Mouse (Mus musculus): Measurements from ENCODE around the gene Rfxank. TPM values are rescaled to one million over a fixed set of nuclear protein-coding genes. Genes with fewer than 3 reads are reported as not detected.

Gene Rfxank
- polyA plus RNA-seq, 1 experiment from 2014 or later: 19.5 TPM

GRCm38 (mm10) chr8:70136591-70136990 lies 2.4 kb downstream of the Rfxank start:
- DNase-seq (ENCODE audit: low spot score): no peak
- H3K27ac ChIP-seq: no peak overlapping the region
- no peaks in the 10 kb centered on the region for H3K9me3 ChIP-seq
- H3K4me3 ChIP-seq: no peak overlapping the region
- 81% methylated on average over 4 of the region's 4 CpGs for WGBS
- peaks cover 32% of the 10 kb centered on the region for H3K4me1 ChIP-seq (replicated peaks)
- H3K27me3 ChIP-seq (ENCODE audit: insufficient read depth, poor library complexity, severe bottlenecking): no peaks in the 10 kb centered on the region
- H3K36me3 ChIP-seq: peaks cover 51% of the 10 kb centered on the region

- no peaks in the 10 kb centered on the region for H3K27me3 ChIP-seq (ENCODE audit: insufficient read depth, poor library complexity, severe bottlenecking)
- peaks cover 27% of the 10 kb centered on the region for H3K4me1 ChIP-seq (replicated peaks)
- 95% methylated on average over 9 of the region's 9 CpGs for WGBS
- no peak overlapping the region for H3K27ac ChIP-seq
- H3K36me3 ChIP-seq: peaks cover 51% of the 10 kb centered on the region
- no peak for DNase-seq (ENCODE audit: low spot score)
- no peak overlapping the region for H3K4me3 ChIP-seq
- no peaks in the 10 kb centered on the region for H3K9me3 ChIP-seq
These were observed 4.0 kb downstream of the Rfxank start for GRCm38 (mm10) chr8:70134931-70135330.

- peaks cover 51% of the 10 kb centered on the region for H3K36me3 ChIP-seq
- H3K4me1 ChIP-seq (replicated peaks): peaks cover 29% of the 10 kb centered on the region
- H3K9me3 ChIP-seq: no peaks in the 10 kb centered on the region
- 89% methylated on average over 5 of the region's 5 CpGs for WGBS
- H3K27ac ChIP-seq: no peak overlapping the region
- no peak for DNase-seq (ENCODE audit: low spot score)
- H3K4me3 ChIP-seq: no peak overlapping the region
- H3K27me3 ChIP-seq (ENCODE audit: insufficient read depth, poor library complexity, severe bottlenecking): no peaks in the 10 kb centered on the region
These were observed 4.9 kb downstream of the Rfxank start for GRCm38 (mm10) chr8:70134086-70134485.

- Histone ChIP-seq H3K27ac (peak within 1 kb of the TSS; percentile 81), H3K9me3 (no peaks in the 10 kb centered on the region), H3K36me3 (peaks cover 41% of the 10 kb centered on the region), H3K27me3 (ENCODE audit: insufficient read depth, poor library complexity, severe bottlenecking) (no peaks in the 10 kb centered on the region), H3K4me3 (peak within 1 kb of the TSS; percentile 68), H3K4me1 (replicated peaks) (peaks cover 18% of the 10 kb centered on the region)
- peak; percentile 84 for DNase-seq (ENCODE audit: low spot score)
- WGBS: 2% methylated on average over 37 of the region's 37 CpGs
These were observed 7.6 kb downstream of the Rfxank start, which contains the start of gene Nr2c2ap for GRCm38 (mm10) chr8:70131166-70131883. Nr2c2ap (plus strand) TSS chr8:70131333.

- WGBS: 83% methylated on average over 3 of the region's 3 CpGs
- no peaks in the 10 kb centered on the region for H3K9me3 ChIP-seq
- no peak overlapping the region for H3K4me3 ChIP-seq
- H3K27ac ChIP-seq: no peak overlapping the region
- H3K27me3 ChIP-seq (ENCODE audit: insufficient read depth, poor library complexity, severe bottlenecking): no peaks in the 10 kb centered on the region; the same call in 1 of the 2 replicates
- H3K4me1 ChIP-seq (replicated peaks): peaks cover 18% of the 10 kb centered on the region
- no peak for DNase-seq (ENCODE audit: low spot score)
- peaks cover 29% of the 10 kb centered on the region for H3K36me3 ChIP-seq
These were observed 8.9 kb downstream of the Rfxank start for GRCm38 (mm10) chr8:70130066-70130465.

- Histone ChIP-seq H3K27ac (no peak overlapping the region), H3K4me3 (no peak overlapping the region), H3K4me1 (replicated peaks) (peaks cover 18% of the 10 kb centered on the region), H3K36me3 (peaks cover 22% of the 10 kb centered on the region), H3K27me3 (ENCODE audit: insufficient read depth, poor library complexity, severe bottlenecking) (no peaks in the 10 kb centered on the region; the same call in 1 of the 2 replicates), H3K9me3 (no peaks in the 10 kb centered on the region)
- 70% methylated on average over 9 of the region's 9 CpGs for WGBS
- DNase-seq (ENCODE audit: low spot score): no peak
These were observed 9.5 kb downstream of the Rfxank start for GRCm38 (mm10) chr8:70129309-70129952.

GRCm38 (mm10) chr8:70128435-70128834 lies 10.5 kb downstream of the Rfxank start:
- no peak for DNase-seq (ENCODE audit: low spot score)
- no peaks in the 10 kb centered on the region for H3K9me3 ChIP-seq
- H3K27me3 ChIP-seq (ENCODE audit: insufficient read depth, poor library complexity, severe bottlenecking): peaks cover 4% of the 10 kb centered on the region; the same call in 1 of the 2 replicates
- peaks cover 18% of the 10 kb centered on the region for H3K4me1 ChIP-seq (replicated peaks)
- H3K4me3 ChIP-seq: no peak overlapping the region
- 73% methylated on average over 3 of the region's 3 CpGs for WGBS
- H3K27ac ChIP-seq: no peak overlapping the region
- peaks cover 12% of the 10 kb centered on the region for H3K36me3 ChIP-seq

- Histone ChIP-seq H3K27ac (no peak overlapping the region), H3K36me3 (no peaks in the 10 kb centered on the region), H3K27me3 (ENCODE audit: insufficient read depth, poor library complexity, severe bottlenecking) (peaks cover 21% of the 10 kb centered on the region), H3K4me1 (replicated peaks) (peaks cover 15% of the 10 kb centered on the region), H3K9me3 (no peaks in the 10 kb centered on the region), H3K4me3 (no peak overlapping the region)
- WGBS: 65% methylated on average over 8 of the region's 8 CpGs
- DNase-seq (ENCODE audit: low spot score): no peak
These were observed 14.0 kb downstream of the Rfxank start for GRCm38 (mm10) chr8:70124992-70125391.

- Histone ChIP-seq H3K27me3 (ENCODE audit: insufficient read depth, poor library complexity, severe bottlenecking) (peaks cover 42% of the 10 kb centered on the region), H3K4me1 (replicated peaks) (peaks cover 34% of the 10 kb centered on the region), H3K4me3 (no peak overlapping the region), H3K9me3 (no peaks in the 10 kb centered on the region), H3K36me3 (no peaks in the 10 kb centered on the region), H3K27ac (no peak overlapping the region)
- no peak for DNase-seq (ENCODE audit: low spot score)
- WGBS: 65% methylated on average over 2 of the region's 2 CpGs
These were observed 16.1 kb downstream of the Rfxank start for GRCm38 (mm10) chr8:70122863-70123262.

GRCm38 (mm10) chr8:70120667-70121066 lies 18.3 kb downstream of the Rfxank start, which contains the start of gene Ncan:
Ncan (minus strand) TSS chr8:70120873.
- Histone ChIP-seq H3K36me3 (peaks cover 4% of the 10 kb centered on the region), H3K9me3 (no peaks in the 10 kb centered on the region), H3K4me3 (peak within 1 kb of the TSS; percentile 62), H3K27ac (peak within 1 kb of the TSS; percentile 88), H3K4me1 (replicated peaks) (peaks cover 40% of the 10 kb centered on the region), H3K27me3 (ENCODE audit: insufficient read depth, poor library complexity, severe bottlenecking) (peaks cover 64% of the 10 kb centered on the region)
- DNase-seq (ENCODE audit: low spot score): peak; percentile 88
- 1% methylated on average over 19 of the region's 19 CpGs for WGBS

GRCm38 (mm10) chr8:70118726-70119700 lies 19.9 kb downstream of the Rfxank start:
- H3K9me3 ChIP-seq: no peaks in the 10 kb centered on the region
- peak overlapping the region; percentile 88 for H3K27ac ChIP-seq
- H3K27me3 ChIP-seq (ENCODE audit: insufficient read depth, poor library complexity, severe bottlenecking): peaks cover 79% of the 10 kb centered on the region
- peaks cover 20% of the 10 kb centered on the region for H3K36me3 ChIP-seq
- peak overlapping the region; percentile 62 for H3K4me3 ChIP-seq
- H3K4me1 ChIP-seq (replicated peaks): peaks cover 40% of the 10 kb centered on the region
- 7% methylated on average over 17 of the region's 17 CpGs for WGBS
- DNase-seq (ENCODE audit: low spot score): peak; percentile 75

- Histone ChIP-seq H3K27me3 (ENCODE audit: insufficient read depth, poor library complexity, severe bottlenecking) (peaks cover 90% of the 10 kb centered on the region), H3K27ac (no peak overlapping the region), H3K4me1 (replicated peaks) (peaks cover 43% of the 10 kb centered on the region), H3K36me3 (peaks cover 32% of the 10 kb centered on the region), H3K9me3 (no peaks in the 10 kb centered on the region), H3K4me3 (no peak overlapping the region)
- peak; percentile 40 for DNase-seq (ENCODE audit: low spot score)
- WGBS: 8% methylated on average over 9 of the region's 9 CpGs
These were observed 21.3 kb downstream of the Rfxank start for GRCm38 (mm10) chr8:70117611-70118010.
